Mouse (Mus musculus): ENCODE measurements around the gene Ces2e. TPM values are rescaled to one million over a fixed set of nuclear protein-coding genes. Genes with fewer than 3 reads are reported as not detected.

The Ces2e gene
- polyA plus RNA-seq, 1 experiment = not detected

DNA sequence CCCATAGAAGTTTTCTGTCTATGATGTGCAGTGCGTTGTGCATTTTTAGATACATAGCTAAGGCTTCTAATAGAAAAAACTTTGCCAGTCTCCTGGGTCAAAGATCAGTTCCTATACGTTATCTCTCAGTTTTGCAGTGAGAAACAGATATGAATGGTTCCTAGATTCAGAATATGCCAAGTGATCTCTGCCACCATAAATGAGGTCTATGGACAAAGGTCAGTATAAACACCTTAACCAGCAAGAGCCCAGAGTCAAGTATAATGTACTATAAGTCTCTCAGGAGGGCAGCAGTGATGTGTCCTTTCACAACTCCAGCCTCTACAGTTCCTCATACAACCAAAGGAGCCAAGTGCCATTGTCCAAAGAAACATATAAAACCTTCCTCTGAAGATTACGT, 1.2 kb downstream of the Ces2e start:
- Histone ChIP-seq H3K36me3 (ENCODE audit: control insufficient read depth, insufficient read depth, low read length, poor library complexity, severe bottlenecking) (no peaks in the 10 kb centered on the region), H3K9me3 (replicated peaks; ENCODE audit: control insufficient read depth, insufficient read depth, low read length, poor library complexity, severe bottlenecking) (no peaks in the 10 kb centered on the region), H3K27me3 (ENCODE audit: control insufficient read depth, insufficient read depth, low read length, poor library complexity, severe bottlenecking) (no peaks in the 10 kb centered on the region), H3K4me3 (ENCODE audit: low read depth, low read length) (no peak overlapping the region), H3K27ac (ENCODE audit: insufficient read depth, low read length) (no peak overlapping the region), H3K9ac (ENCODE audit: low read depth, poor library complexity, severe bottlenecking) (no peak overlapping the region), H3K4me1 (ENCODE audit: control insufficient read depth, insufficient read depth, low read length) (no peaks in the 10 kb centered on the region)
- no peak for TF ChIP-seq EP300 (IDR thresholded peaks at IDR 0.05; ENCODE audit: insufficient read depth, low read depth, low read length)
- no peak for TF ChIP-seq CTCF (IDR thresholded peaks at IDR 0.05; ENCODE audit: low read depth, low read length)
- TF ChIP-seq POLR2A (IDR thresholded peaks at IDR 0.05; ENCODE audit: insufficient read depth, low read length) = no peak

DNA sequence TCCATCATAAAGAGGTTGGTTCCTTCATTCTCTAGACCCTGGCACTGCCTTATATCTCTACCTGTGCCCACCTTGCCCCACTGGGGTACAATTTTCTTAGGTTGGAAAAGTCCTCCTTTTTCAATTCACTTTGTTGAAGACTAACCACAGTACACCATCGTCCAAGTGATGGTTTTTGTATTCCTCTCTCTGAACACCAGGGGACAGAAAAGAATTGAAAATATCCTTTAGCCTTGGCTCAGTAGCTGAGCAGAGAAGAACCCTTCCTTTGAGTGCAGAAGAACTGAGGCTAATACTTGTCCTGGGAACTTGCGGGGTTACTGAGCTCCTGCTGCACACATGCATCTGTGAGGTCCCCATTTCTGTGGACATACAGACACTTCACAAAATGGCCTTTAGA, 18.6 kb downstream of the Ces2e start:
- Histone ChIP-seq H3K4me1 (ENCODE audit: control insufficient read depth, insufficient read depth, low read length) (no peaks in the 10 kb centered on the region), H3K36me3 (ENCODE audit: control insufficient read depth, insufficient read depth, low read length, poor library complexity, severe bottlenecking) (no peaks in the 10 kb centered on the region), H3K9me3 (replicated peaks; ENCODE audit: control insufficient read depth, insufficient read depth, low read length, poor library complexity, severe bottlenecking) (no peaks in the 10 kb centered on the region), H3K4me3 (ENCODE audit: low read depth, low read length) (no peak overlapping the region), H3K27me3 (ENCODE audit: control insufficient read depth, insufficient read depth, low read length, poor library complexity, severe bottlenecking) (no peaks in the 10 kb centered on the region; the same call in 1 of the 2 replicates), H3K27ac (ENCODE audit: insufficient read depth, low read length) (no peak overlapping the region), H3K9ac (ENCODE audit: low read depth, poor library complexity, severe bottlenecking) (no peak overlapping the region)
- TF ChIP-seq CTCF (IDR thresholded peaks at IDR 0.05; ENCODE audit: low read depth, low read length) (no peak), POLR2A (IDR thresholded peaks at IDR 0.05; ENCODE audit: insufficient read depth, low read length) (no peak), EP300 (IDR thresholded peaks at IDR 0.05; ENCODE audit: insufficient read depth, low read depth, low read length) (no peak)

DNA sequence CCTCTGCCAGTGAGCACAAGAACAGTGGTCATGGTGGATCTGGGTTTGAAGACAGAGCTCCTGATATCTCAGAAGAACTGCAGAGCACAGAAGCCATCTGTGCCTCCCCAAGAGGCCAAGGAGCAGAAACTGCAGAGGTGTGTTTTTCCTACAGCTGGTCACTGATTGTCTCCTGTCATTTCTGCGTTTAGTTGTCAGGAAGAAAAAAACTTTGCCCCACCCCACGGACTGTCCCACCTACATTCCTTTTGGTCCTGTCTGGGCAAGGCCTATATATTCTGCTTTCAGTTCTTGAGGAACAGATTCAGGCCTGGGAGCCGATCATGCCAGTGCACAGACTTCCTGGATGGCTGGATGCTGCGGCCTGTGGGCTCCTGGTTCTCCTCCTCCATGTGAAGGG, 21.0 kb downstream of the Ces2e start, which contains the start of gene Ces2f:
Ces2f (plus strand) TSS at position 301 of the 400 bp plus-strand sequence.
- Histone ChIP-seq H3K9ac (ENCODE audit: low read depth, poor library complexity, severe bottlenecking) (no peak within 1 kb of the TSS), H3K27ac (ENCODE audit: insufficient read depth, low read length) (no peak within 1 kb of the TSS), H3K4me3 (ENCODE audit: low read depth, low read length) (no peak within 1 kb of the TSS), H3K36me3 (ENCODE audit: control insufficient read depth, insufficient read depth, low read length, poor library complexity, severe bottlenecking) (no peaks in the 10 kb centered on the region), H3K27me3 (ENCODE audit: control insufficient read depth, insufficient read depth, low read length, poor library complexity, severe bottlenecking) (no peaks in the 10 kb centered on the region; the same call in 1 of the 2 replicates), H3K4me1 (ENCODE audit: control insufficient read depth, insufficient read depth, low read length) (no peaks in the 10 kb centered on the region), H3K9me3 (replicated peaks; ENCODE audit: control insufficient read depth, insufficient read depth, low read length, poor library complexity, severe bottlenecking) (no peaks in the 10 kb centered on the region)
- TF ChIP-seq EP300 (IDR thresholded peaks at IDR 0.05; ENCODE audit: insufficient read depth, low read depth, low read length) (no peak), POLR2A (IDR thresholded peaks at IDR 0.05; ENCODE audit: insufficient read depth, low read length) (no peak), CTCF (IDR thresholded peaks at IDR 0.05; ENCODE audit: low read depth, low read length) (no peak)

DNA sequence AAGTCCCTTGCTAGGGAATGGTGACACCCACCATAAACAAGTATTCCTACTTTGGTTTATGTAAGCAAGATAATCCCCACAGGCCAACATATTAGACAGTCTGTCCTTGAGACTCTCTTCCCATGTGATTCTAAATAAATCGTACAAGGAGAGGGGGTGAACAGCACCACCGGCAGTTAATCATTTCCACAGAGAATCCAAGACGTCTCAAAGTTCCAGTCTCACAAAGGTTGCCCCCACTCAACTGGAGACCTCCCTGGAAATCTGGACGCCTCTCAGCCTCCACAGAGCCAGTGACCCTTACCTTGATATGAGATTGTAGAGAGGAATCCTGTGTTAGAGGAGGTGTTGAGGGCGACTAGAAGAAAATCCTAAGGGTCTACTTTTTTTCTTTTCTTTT, 23.0 kb downstream of the Ces2e start:
- Histone ChIP-seq H3K9me3 (replicated peaks; ENCODE audit: control insufficient read depth, insufficient read depth, low read length, poor library complexity, severe bottlenecking) (no peaks in the 10 kb centered on the region), H3K36me3 (ENCODE audit: control insufficient read depth, insufficient read depth, low read length, poor library complexity, severe bottlenecking) (no peaks in the 10 kb centered on the region), H3K9ac (ENCODE audit: low read depth, poor library complexity, severe bottlenecking) (no peak overlapping the region), H3K4me1 (ENCODE audit: control insufficient read depth, insufficient read depth, low read length) (no peaks in the 10 kb centered on the region), H3K27ac (ENCODE audit: insufficient read depth, low read length) (no peak overlapping the region), H3K4me3 (ENCODE audit: low read depth, low read length) (no peak overlapping the region), H3K27me3 (ENCODE audit: control insufficient read depth, insufficient read depth, low read length, poor library complexity, severe bottlenecking) (no peaks in the 10 kb centered on the region; the same call in 1 of the 2 replicates)
- TF ChIP-seq EP300 (IDR thresholded peaks at IDR 0.05; ENCODE audit: insufficient read depth, low read depth, low read length) (no peak), POLR2A (IDR thresholded peaks at IDR 0.05; ENCODE audit: insufficient read depth, low read length) (no peak), CTCF (IDR thresholded peaks at IDR 0.05; ENCODE audit: low read depth, low read length) (no peak)

DNA sequence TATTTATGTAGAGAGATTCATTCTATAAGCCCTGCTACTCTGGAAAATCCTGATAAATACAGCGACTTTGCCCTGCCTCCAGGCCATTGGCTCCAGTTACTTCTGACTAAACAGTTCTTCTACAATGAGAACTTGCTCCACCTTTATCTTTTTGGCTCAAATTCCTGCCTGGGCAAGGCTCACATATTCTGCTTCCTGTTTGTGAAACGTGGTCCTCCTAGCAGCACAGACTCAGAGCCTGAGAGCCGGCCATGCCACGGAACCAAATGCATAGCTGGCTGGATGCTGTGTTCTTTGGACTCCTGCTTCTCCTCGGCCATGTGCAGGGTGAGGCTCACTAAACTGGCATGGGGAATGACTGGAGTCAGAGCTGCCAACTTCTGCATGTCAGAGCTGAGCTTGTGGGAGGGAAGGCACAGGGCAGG, 35.5 kb downstream of the Ces2e start, which contains the start of gene Ces2g:
Ces2g (plus strand) TSS at position 182 of the 425 bp plus-strand sequence.
- H3K36me3 ChIP-seq (ENCODE audit: control insufficient read depth, insufficient read depth, low read length, poor library complexity, severe bottlenecking) = no peaks in the 10 kb centered on the region
- no peak for TF ChIP-seq EP300 (IDR thresholded peaks at IDR 0.05; ENCODE audit: insufficient read depth, low read depth, low read length)
- TF ChIP-seq CTCF (IDR thresholded peaks at IDR 0.05; ENCODE audit: low read depth, low read length) = no peak
- TF ChIP-seq POLR2A (IDR thresholded peaks at IDR 0.05; ENCODE audit: insufficient read depth, low read length) = no peak
- H3K27ac ChIP-seq (ENCODE audit: insufficient read depth, low read length) = no peak within 1 kb of the TSS
- H3K4me1 ChIP-seq (ENCODE audit: control insufficient read depth, insufficient read depth, low read length) = no peaks in the 10 kb centered on the region
- no peak within 1 kb of the TSS for H3K4me3 ChIP-seq (ENCODE audit: low read depth, low read length)
- no peaks in the 10 kb centered on the region; the same call in 1 of the 2 replicates for H3K27me3 ChIP-seq (ENCODE audit: control insufficient read depth, insufficient read depth, low read length, poor library complexity, severe bottlenecking)
- no peak within 1 kb of the TSS for H3K9ac ChIP-seq (ENCODE audit: low read depth, poor library complexity, severe bottlenecking)
- no peaks in the 10 kb centered on the region for H3K9me3 ChIP-seq (replicated peaks; ENCODE audit: control insufficient read depth, insufficient read depth, low read length, poor library complexity, severe bottlenecking)

DNA sequence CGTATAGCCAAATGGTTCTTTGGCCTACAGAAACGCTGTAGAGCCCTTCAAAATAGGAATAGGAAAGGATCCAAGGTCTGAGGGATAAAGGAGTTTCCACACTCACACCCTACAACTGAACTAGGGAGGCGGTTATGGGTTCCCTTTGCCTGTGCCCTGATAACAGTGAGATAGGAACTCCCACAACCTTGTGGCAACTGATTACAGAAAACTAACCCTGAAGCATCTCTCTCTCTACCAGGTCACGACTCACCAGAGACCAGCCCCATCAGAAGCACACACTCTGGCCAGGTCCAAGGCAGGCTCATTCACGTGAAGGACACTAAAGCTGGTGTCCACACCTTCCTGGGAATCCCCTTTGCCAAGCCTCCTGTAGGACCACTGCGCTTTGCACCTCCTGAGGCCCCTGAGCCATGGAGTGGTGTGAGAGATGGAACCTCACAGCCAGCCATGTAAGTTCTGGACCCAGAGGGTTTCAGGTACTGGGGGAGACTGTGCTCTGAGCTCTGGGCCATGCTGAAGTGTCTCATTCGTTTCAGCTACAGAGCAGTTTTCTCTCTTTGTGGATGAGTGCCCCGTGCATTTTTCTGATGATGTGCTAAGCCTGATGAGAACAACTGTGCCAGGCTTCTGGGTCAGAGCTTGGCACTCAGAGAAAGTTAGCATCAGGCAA, 36.3 kb downstream of the Ces2e start:
- TF ChIP-seq EP300 (IDR thresholded peaks at IDR 0.05; ENCODE audit: insufficient read depth, low read depth, low read length) (no peak), POLR2A (IDR thresholded peaks at IDR 0.05; ENCODE audit: insufficient read depth, low read length) (no peak), CTCF (IDR thresholded peaks at IDR 0.05; ENCODE audit: low read depth, low read length) (no peak)
- no peak overlapping the region for H3K9ac ChIP-seq (ENCODE audit: low read depth, poor library complexity, severe bottlenecking)
- H3K4me3 ChIP-seq (ENCODE audit: low read depth, low read length) = no peak overlapping the region
- no peak overlapping the region for H3K27ac ChIP-seq (ENCODE audit: insufficient read depth, low read length)
- no peaks in the 10 kb centered on the region for H3K9me3 ChIP-seq (replicated peaks; ENCODE audit: control insufficient read depth, insufficient read depth, low read length, poor library complexity, severe bottlenecking)
- no peaks in the 10 kb centered on the region; the same call in 1 of the 2 replicates for H3K27me3 ChIP-seq (ENCODE audit: control insufficient read depth, insufficient read depth, low read length, poor library complexity, severe bottlenecking)
- H3K36me3 ChIP-seq (ENCODE audit: control insufficient read depth, insufficient read depth, low read length, poor library complexity, severe bottlenecking) = no peaks in the 10 kb centered on the region
- H3K4me1 ChIP-seq (ENCODE audit: control insufficient read depth, insufficient read depth, low read length) = no peaks in the 10 kb centered on the region
